22 mouse cellular contexts compared by ENCODE assay signal in the genomic region with DNA sequence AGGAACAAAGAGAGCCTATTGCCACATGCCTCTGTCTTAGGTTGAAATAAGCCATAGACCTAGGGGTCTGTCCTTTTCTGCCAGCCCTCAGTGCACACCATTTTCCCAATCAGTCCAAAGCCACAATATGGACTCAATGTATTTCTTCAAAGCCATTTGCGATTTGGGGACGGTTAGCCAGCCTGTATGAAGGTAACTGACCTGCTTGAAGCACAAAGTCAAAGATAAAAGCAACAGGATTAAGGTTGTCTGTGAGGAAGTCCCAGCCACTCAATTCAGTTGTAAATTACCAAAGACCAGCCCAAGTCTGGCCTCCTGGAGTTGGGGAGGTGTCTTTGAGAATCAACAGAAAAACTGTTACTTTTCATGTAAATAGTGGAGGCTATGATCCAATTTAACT.
DNase-seq lines count a peak whose midpoint lies in the region; TF ChIP-seq lines count a peak whose summit lies in the region.
"Had no signal": no experiment of that assay in that cellular context is flagged by ENCODE, and none has a peak within 500 bp of the region (broad histone marks: within the 10 kb centered on the region; RNA-seq: fewer than 3 reads in every experiment).

No protein-coding gene starts in this region.

- H3K9me3 ChIP-seq in ES-Bruce4 (replicated peaks; ENCODE audit: control insufficient read depth, insufficient read depth, low read length, poor library complexity, severe bottlenecking) (peaks cover 11% of the 10 kb centered on the region), ES-E14 (ENCODE audit: control insufficient read depth, insufficient read depth, low read depth, low read length) (no peaks in the 10 kb centered on the region; the same call in 1 of the 2 replicates)
- H3K9me3 ChIP-seq: embryonic facial prominence, embryonic 13.5 days; embryonic facial prominence, embryonic 15.5 days; forebrain, embryonic 10.5 days; forebrain, embryonic 12.5 days had no signal

- no peak for TF ChIP-seq EP300 in ES-Bruce4 (IDR thresholded peaks at IDR 0.05; ENCODE audit: insufficient read depth, low read depth, low read length)

- no peaks in the 10 kb centered on the region for H3K27me3 ChIP-seq in ES-Bruce4 (ENCODE audit: control insufficient read depth, insufficient read depth, low read length, poor library complexity, severe bottlenecking)
- H3K27me3 ChIP-seq: CH12.LX; embryonic facial prominence, embryonic 13.5 days; embryonic facial prominence, embryonic 15.5 days; forebrain, embryonic 12.5 days had no signal

- H3K27ac ChIP-seq in ES-Bruce4 (ENCODE audit: insufficient read depth, low read length) = peak overlapping the region; percentile 93
- H3K27ac ChIP-seq in ES-E14 (ENCODE audit: insufficient read depth, low read depth, low read length, poor library complexity, severe bottlenecking) = peak overlapping the region; percentile 91; the same call in 1 of the 2 replicates
- H3K27ac ChIP-seq: embryonic facial prominence, embryonic 13.5 days; embryonic facial prominence, embryonic 15.5 days; forebrain, embryonic 10.5 days; forebrain, embryonic 12.5 days had no signal

- in situ Hi-C loops in ES-E14 (cut with MboI; ENCODE audit: low sequenced_read_pairs in 2 of 2, unreplicated experiment in 2 of 2) = no loop called here

- TF ChIP-seq CTCF in ES-Bruce4 (IDR thresholded peaks at IDR 0.05; ENCODE audit: low read depth, low read length) = no peak

- H3K4me1 ChIP-seq in ES-Bruce4 (ENCODE audit: control insufficient read depth, insufficient read depth, low read length) (no peaks in the 10 kb centered on the region), ES-E14 (ENCODE audit: control insufficient read depth in 2 of 2, insufficient read depth in 2 of 2, low read length in 2 of 2, poor library complexity in 1 of 2) (no peaks in the 10 kb centered on the region; a peak in 1 of 4 replicates)
- H3K4me1 ChIP-seq: embryonic facial prominence, embryonic 13.5 days; embryonic facial prominence, embryonic 15.5 days; forebrain, embryonic 10.5 days; forebrain, embryonic 12.5 days had no signal

- H3K9ac ChIP-seq in ES-Bruce4 (ENCODE audit: low read depth, poor library complexity, severe bottlenecking) (no peak overlapping the region), ES-E14 (ENCODE audit: insufficient read depth, low read depth, low read length, poor library complexity, severe bottlenecking) (no peak overlapping the region)
- H3K9ac ChIP-seq: embryonic facial prominence, embryonic 13.5 days; embryonic facial prominence, embryonic 15.5 days; forebrain, embryonic 12.5 days had no signal

- H3K4me3 ChIP-seq in ES-Bruce4 (ENCODE audit: low read depth, low read length) (no peak overlapping the region), ES-E14 (ENCODE audit: insufficient read depth in 1 of 2, low read depth in 1 of 2, low read length in 2 of 2, poor library complexity in 1 of 2, severe bottlenecking in 1 of 2) (peak overlapping the region in 1 of 2 experiments; percentile 10; a peak in 1 of 4 replicates)
- H3K4me3 ChIP-seq: embryonic facial prominence, embryonic 13.5 days; embryonic facial prominence, embryonic 15.5 days; erythroblast, embryonic 14.5 days; forebrain, embryonic 10.5 days; forebrain, embryonic 12.5 days had no signal

- TF ChIP-seq POLR2A in ES-Bruce4 (IDR thresholded peaks at IDR 0.05; ENCODE audit: insufficient read depth, low read length) = no peak

- DNase-seq in ES-E14 (ENCODE audit: low read depth, low spot score) = peak; percentile 27
- DNase-seq in ZHBTc4 (ENCODE audit: low read depth, low spot score) = peak; percentile 47
- DNase-seq in adrenal gland, adult (ENCODE audit: inconsistent age in 2 of 2, low spot score in 1 of 2) = no peak
- DNase-seq in spleen, postnatal 10 days (ENCODE audit: low spot score in 2 of 2) = no peak
- DNase-seq: adrenal gland, adult 2 months; adrenal gland, postnatal 10 days; adrenal gland, postnatal 25 days; B cell, adult 2 months; cerebellum, adult 11 months; cerebellum, adult 18-20 months; cerebellum, adult 8-10 months; cerebellum, adult 9-11 months; cerebellum, postnatal 14 days; cerebellum, postnatal 36 days; embryo, embryonic 11 days had no signal

- H3K36me3 ChIP-seq in ES-Bruce4 (ENCODE audit: control insufficient read depth, insufficient read depth, low read length, poor library complexity, severe bottlenecking) (no peaks in the 10 kb centered on the region), ES-E14 (ENCODE audit: control insufficient read depth, insufficient read depth, low read length, poor library complexity, severe bottlenecking) (no peaks in the 10 kb centered on the region)
- H3K36me3 ChIP-seq: embryonic facial prominence, embryonic 13.5 days; embryonic facial prominence, embryonic 15.5 days; forebrain, embryonic 10.5 days; forebrain, embryonic 12.5 days had no signal

TF ChIP-seq in ES-E14, 5 proteins besides CTCF, POLR2A, EP300 and RAD21:
- TF ChIP-seq MAFK (IDR thresholded peaks at IDR 0.05; ENCODE audit: insufficient read depth, low read depth, low read length) = no peak
- TF ChIP-seq HCFC1 (IDR thresholded peaks at IDR 0.05; ENCODE audit: borderline replicate concordance, insufficient read depth, low read length) = no peak
- TF ChIP-seq ZNF384 (IDR thresholded peaks at IDR 0.05; ENCODE audit: low read depth, low read length) = no peak
- no peak for TF ChIP-seq ZC3H11A (IDR thresholded peaks at IDR 0.05; ENCODE audit: borderline replicate concordance, low read depth, low read length)
- no peak for TF ChIP-seq CHD2 (IDR thresholded peaks at IDR 0.05; ENCODE audit: low read depth, low read length)

Comparison
In these comparisons a context has a peak if more than half of its experiments do, and no peak if none do; other contexts are left out.
1. DNase-seq: peak in ES-E14 (single experiment) and ZHBTc4 (single experiment); none in adrenal gland, adult (0 of 2) and spleen, postnatal 10 days (0 of 2).